Mouse (Mus musculus): ENCODE data around the gene Srpr. TPM values are rescaled to one million over a fixed set of nuclear protein-coding genes. Genes with fewer than 3 reads are reported as not detected.

The Srpr gene
- polyA plus RNA-seq, 1 experiment from 2014 or later = 84.6 TPM

Other genes starting within 250 kb of the Srpr start
- gene St3gal4, start 80.9 kb upstream of the Srpr start, polyA plus RNA-seq (2016; fragmentation: Nextera tagmentation; extraction: Ambion mirVana) = 18.2 and 18.7 TPM in 2 replicates
- gene Dcps, start 24.1 kb upstream of the Srpr start, polyA plus RNA-seq (2016; fragmentation: Nextera tagmentation; extraction: Ambion mirVana) = 93.5 and 95.6 TPM in 2 replicates
- 20.3 and 21.8 TPM in 2 replicates for gene Tirap, start 116 bp downstream of the Srpr start, polyA plus RNA-seq (2016; fragmentation: Nextera tagmentation; extraction: Ambion mirVana)
- 51.4 and 57.5 TPM in 2 replicates for gene Foxred1, start 10.9 kb downstream of the Srpr start, polyA plus RNA-seq (2016; fragmentation: Nextera tagmentation; extraction: Ambion mirVana)
- gene Fam118b, start 67.6 kb downstream of the Srpr start, polyA plus RNA-seq (2016; fragmentation: Nextera tagmentation; extraction: Ambion mirVana) = 63.4 and 66.4 TPM in 2 replicates
- gene Rpusd4, start 67.7 kb downstream of the Srpr start, polyA plus RNA-seq (2016; fragmentation: Nextera tagmentation; extraction: Ambion mirVana) = 35.4 and 35.9 TPM in 2 replicates
- gene Cdon, start 221.0 kb downstream of the Srpr start, polyA plus RNA-seq (2016; fragmentation: Nextera tagmentation; extraction: Ambion mirVana) = 9.1 and 9.9 TPM in 2 replicates

Data from embryonic facial prominence, embryonic 10.5 days (tissue).